Mouse (Mus musculus) bone marrow, adult 2 months (tissue): ENCODE measurements around the gene Slc25a13. TPM values are rescaled to one million over a fixed set of nuclear protein-coding genes. Genes with fewer than 3 reads are reported as not detected.

Experiments
- H3K27ac ChIP-seq: fragments of 200-500 bp; 2 replicates; pipeline ENCODE4 v1.5.1; 2012; ENCODE audit warnings: low read depth, mild to moderate bottlenecking, control low read depth, inconsistent platforms, low read length; ENCODE audit not compliant: control insufficient read depth, poor library complexity, insufficient read depth
- H3K4me1 ChIP-seq: fragments of 200-500 bp; 2 replicates; pipeline ENCODE4 v1.6.1; 2011; ENCODE audit warnings: low read length; ENCODE audit not compliant: control insufficient read depth, insufficient read depth
- H3K4me3 ChIP-seq: fragments of 200-500 bp; replicated peaks from 2 replicates; pipeline ENCODE3; 2011; ENCODE audit warnings: mild to moderate bottlenecking, low read depth, low read length, control low read depth; ENCODE audit not compliant: control insufficient read depth
- CTCF ChIP-seq: fragments of 200-500 bp; IDR thresholded peaks from 2 replicates; pipeline ENCODE4 v1.5.1; 2011; ENCODE audit warnings: low read length, control low read depth; ENCODE audit not compliant: control insufficient read depth, insufficient read depth
- POLR2A ChIP-seq: fragments of 200-500 bp; IDR thresholded peaks from 2 replicates; pipeline ENCODE4 v1.6.1; 2011; ENCODE audit warnings: low read depth, mild to moderate bottlenecking, control low read depth, low read length, borderline replicate concordance; ENCODE audit not compliant: control insufficient read depth
- WGBS: fragments of 180-500 bp; shearing (Covaris S2); methylation state at CpG from one replicate; pipeline ENCODE4 v1.1.7; 2018; 5-methylcytosine and 5-hydroxymethylcytosine counted together
- polyA plus RNA-seq: library from polyadenylated mRNA; stranded (reverse); fragments of >200 nt; gene quantifications from 2 replicates; pipeline ENCODE4 v1.2.4, GENCODE M21; 2011; ENCODE audit warnings: low replicate concordance; ENCODE audit not compliant: missing spikeins, insufficient read depth, insufficient read length

Slc25a13 gene
- polyA plus RNA-seq, 1 experiment, result 9.3 TPM

DNA sequence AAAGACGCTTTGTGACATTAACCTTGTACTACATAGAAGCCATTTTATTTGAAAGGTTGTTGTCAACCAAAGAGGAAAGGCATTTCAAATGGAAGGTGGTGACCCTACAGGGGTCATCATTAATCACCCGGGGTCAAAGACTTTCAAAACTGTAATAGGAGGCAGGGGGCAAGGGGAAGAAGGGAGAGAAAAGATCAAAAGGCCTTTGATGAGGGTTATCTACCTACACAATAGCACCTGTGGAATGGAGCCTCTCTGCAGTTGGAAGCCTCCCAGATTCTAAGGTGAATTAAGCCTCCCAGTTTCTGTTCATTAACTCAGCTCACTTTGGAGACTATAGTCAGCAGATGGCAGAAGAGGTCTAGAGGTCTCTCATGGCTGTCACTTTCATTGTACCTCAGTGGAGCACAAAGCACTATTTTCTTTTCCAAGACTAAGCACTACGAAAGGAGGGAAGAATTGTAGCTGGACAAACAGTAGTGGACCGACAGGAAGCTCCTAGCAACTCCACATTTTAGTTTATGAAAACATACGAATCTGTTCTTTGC is 109.5 kb downstream of the Slc25a13 start:
- 73% methylated on average over 5 of the region's 5 CpGs for WGBS
- no peak overlapping the region for H3K4me3 ChIP-seq
- H3K4me1 ChIP-seq, result no peaks in the 10 kb centered on the region
- no peak overlapping the region for H3K27ac ChIP-seq
- no peak for TF ChIP-seq CTCF
- no peak for TF ChIP-seq POLR2A

DNA sequence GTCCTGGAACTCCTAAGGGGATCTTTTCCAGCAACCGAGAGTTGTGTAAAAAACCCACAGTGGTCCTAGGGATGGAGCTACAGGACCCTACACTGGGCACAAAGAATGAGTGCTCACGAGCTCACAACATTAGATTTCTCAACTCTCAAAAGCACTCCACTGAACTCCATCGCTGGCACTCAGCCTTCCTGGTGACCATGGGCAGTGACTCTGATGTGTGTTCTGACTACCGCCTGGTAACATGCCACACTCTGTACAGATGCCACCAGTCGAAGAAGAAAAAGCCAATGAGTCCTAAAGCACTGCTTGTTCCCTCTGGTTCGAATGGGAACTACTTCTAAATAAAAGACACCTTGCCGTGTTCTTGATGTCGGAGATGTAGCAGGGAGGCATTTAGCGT is 111.4 kb downstream of the Slc25a13 start:
- TF ChIP-seq CTCF (no peak), POLR2A (no peak)
- no peak overlapping the region for H3K27ac ChIP-seq
- no peak overlapping the region for H3K4me3 ChIP-seq
- 87% methylated on average over 9 of the region's 9 CpGs for WGBS
- no peaks in the 10 kb centered on the region for H3K4me1 ChIP-seq

DNA sequence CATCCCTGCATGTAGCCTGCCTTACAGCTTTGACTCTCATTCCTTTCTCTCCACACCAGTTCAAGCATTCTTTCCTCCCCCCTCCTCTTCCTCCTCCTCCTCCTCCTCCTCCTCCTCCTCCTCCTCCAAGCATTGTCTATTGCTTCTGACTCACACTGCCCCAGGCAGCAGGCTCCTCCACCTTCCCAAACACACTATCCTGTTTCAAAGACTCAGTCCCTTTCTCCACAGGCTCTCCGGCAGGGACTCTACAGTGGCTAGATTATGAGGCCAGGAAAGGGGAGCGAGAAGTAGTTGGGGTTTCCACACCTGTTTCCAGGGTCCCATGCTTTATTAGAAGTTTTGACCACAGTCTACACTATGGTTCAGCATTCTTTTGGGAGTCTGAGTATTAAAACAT is 113.5 kb downstream of the Slc25a13 start:
- TF ChIP-seq CTCF (no peak), POLR2A (no peak)
- 84% methylated on average over 2 of the region's 2 CpGs for WGBS
- Histone ChIP-seq H3K4me3 (no peak overlapping the region), H3K27ac (no peak overlapping the region), H3K4me1 (no peaks in the 10 kb centered on the region)

DNA sequence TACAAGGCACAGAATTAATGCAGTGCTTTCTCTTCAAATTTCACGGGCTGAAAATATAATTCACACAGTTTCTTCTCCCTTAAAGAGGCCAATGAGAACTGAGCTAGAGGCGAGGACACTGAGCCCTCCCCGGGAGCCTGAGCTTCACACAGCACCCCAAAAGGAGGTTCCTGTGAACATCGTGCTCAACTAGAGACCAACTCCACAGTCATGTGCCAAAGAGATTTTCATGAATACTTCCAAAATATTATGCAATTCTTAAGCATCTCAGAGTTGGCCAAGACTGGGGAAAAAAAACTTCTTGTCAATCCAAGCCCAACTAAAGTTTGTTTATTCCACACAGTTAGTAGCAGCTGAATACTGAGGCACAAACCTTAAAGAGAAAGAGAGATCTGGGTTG is 115.4 kb downstream of the Slc25a13 start:
- H3K27ac ChIP-seq, result no peak overlapping the region
- WGBS, result 81% methylated on average over 4 of the region's 4 CpGs
- H3K4me1 ChIP-seq, result no peaks in the 10 kb centered on the region
- no peak overlapping the region for H3K4me3 ChIP-seq
- TF ChIP-seq CTCF (no peak), POLR2A (no peak)

DNA sequence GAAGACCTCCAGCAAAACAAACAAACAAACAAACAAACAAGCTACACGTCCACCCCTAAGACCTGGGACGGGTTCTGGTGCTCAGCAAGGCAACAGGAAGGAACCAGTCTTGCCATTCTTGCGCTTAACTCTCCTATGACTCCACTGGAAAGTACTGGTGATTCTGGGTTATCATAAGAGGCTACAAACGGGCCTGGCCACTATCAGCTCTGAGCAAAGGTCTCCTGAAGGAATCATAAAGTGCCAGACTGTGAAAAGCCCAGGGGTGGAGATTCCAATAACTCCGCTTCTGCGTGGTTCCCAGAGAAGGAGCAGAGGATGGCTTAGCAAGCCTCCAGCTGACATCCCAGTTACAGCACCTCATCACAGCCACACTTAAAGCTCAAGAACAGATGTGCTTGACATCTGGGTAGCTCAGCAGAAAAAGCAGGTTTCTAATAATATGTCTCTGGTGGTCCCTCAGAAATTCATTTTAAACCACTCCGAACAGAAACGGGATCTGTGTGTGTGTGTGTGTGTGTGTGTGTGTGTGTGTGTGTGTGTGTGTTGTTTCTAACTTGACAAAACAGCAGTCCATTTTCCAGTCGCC is 116.0 kb downstream of the Slc25a13 start:
- H3K27ac ChIP-seq, result no peak overlapping the region
- H3K4me3 ChIP-seq, result no peak overlapping the region
- H3K4me1 ChIP-seq, result no peaks in the 10 kb centered on the region
- 82% methylated on average over 9 of the region's 9 CpGs for WGBS
- TF ChIP-seq CTCF, result no peak
- no peak for TF ChIP-seq POLR2A

DNA sequence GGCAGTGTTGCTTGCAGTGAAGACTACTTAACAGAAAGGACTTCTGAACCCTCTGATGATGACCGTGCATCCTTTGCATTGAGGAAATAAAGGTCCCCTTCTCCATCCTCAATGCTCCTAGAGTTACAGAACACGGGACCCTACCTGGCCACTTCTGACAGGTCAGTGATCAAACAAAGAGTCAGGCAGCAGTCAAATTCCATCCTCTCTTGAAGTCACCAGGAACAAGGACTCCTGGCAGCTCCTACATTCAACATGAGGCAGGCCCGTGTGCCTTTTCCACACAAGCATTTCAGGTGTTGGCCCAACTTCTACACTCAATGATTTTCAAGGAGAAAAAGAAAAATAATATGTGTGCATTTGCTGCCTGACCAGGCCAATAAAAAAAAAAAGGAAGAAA is 123.0 kb downstream of the Slc25a13 start:
- WGBS, result 82% methylated on average over 3 of the region's 3 CpGs
- Histone ChIP-seq H3K4me3 (no peak overlapping the region), H3K27ac (no peak overlapping the region), H3K4me1 (no peaks in the 10 kb centered on the region)
- TF ChIP-seq POLR2A (no peak), CTCF (no peak)

DNA sequence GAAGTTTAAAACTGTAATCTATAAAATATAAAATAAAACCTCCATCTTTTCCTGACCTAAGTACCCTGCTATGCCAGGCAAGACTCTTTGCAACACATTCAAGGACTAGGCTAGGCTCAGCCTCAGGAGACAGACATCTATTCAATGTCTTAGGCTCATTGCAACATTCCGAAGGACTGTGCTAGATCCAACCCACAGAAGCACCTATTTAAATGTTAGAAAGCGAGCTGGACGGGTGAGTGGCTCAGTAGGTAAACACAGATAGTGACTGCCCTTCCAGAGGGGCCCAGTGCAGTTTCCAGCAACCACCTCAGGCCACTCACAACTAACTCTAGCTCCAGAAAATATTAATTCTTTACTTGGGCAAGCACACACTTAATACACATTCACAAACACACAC is 123.5 kb downstream of the Slc25a13 start:
- H3K4me3 ChIP-seq, result no peak overlapping the region
- WGBS, result 88% methylated on average over 3 of the region's 3 CpGs
- H3K27ac ChIP-seq, result no peak overlapping the region
- TF ChIP-seq POLR2A, result no peak
- TF ChIP-seq CTCF, result no peak
- no peaks in the 10 kb centered on the region for H3K4me1 ChIP-seq

DNA sequence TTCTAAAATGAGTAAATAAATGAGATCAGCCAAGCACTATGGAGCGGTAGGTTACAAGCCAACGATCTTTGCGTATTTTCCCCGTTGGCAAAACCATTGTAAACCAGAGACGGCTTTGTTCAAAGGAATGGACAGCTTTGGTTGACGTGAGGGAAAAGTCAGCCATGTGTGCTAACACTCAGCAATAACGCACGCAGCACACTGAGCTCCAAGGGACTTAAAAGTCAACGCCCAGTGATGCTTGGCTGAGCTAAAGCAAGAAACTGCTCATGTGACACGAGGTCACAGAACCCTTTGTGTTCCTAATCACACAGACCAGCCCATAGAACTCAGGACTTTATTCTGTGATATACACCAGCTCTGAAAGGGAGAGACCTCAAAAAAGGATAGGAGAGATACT is 124.5 kb downstream of the Slc25a13 start:
- Histone ChIP-seq H3K27ac (no peak overlapping the region), H3K4me3 (no peak overlapping the region), H3K4me1 (no peaks in the 10 kb centered on the region)
- TF ChIP-seq POLR2A, result no peak
- no peak for TF ChIP-seq CTCF
- 86% methylated on average over 10 of the region's 10 CpGs for WGBS

DNA sequence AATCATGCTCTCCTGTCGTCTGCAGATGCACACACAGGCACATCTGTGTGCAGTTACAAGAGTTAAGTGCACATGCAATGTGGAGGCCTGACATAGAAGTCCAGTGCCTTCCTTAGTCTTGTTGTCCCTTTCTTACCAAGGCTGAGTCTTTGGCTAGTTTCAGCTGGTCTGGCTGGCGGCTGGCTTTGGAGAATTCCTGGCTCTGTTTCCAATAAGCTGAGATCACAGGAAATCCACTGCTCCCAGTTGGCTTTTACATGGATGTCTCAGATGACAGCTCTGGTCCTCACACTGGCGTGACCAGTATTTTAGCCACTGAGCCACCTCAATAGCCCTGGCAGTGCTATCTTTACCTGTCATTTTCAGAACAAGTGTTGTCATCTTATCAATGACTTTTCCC is 126.0 kb downstream of the Slc25a13 start:
- Histone ChIP-seq H3K27ac (no peak overlapping the region), H3K4me1 (no peaks in the 10 kb centered on the region), H3K4me3 (no peak overlapping the region)
- no peak for TF ChIP-seq POLR2A
- TF ChIP-seq CTCF, result no peak
- 82% methylated on average over 3 of the region's 3 CpGs for WGBS

DNA sequence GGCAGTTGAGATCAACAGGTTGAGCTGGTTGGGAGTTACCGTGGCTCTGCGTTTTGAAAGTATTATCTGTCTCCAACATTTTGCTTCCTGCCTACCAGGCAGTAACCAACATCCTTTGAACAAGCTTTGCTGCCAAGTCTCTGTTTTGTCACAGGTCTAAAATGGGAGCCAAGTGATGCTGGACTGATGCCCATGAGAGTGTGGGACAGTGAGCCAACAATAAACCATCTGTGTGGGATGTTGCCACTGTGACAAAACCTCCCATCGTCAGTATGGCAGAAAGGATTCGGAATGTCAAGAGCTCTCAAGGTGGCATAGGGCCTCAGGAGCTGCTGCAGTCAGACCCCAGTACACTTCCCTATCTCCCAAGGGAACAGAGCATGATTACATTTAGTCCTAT is 128.8 kb downstream of the Slc25a13 start:
- WGBS, result 78% methylated on average over 4 of the region's 4 CpGs
- H3K4me3 ChIP-seq, result no peak overlapping the region
- no peaks in the 10 kb centered on the region for H3K4me1 ChIP-seq
- H3K27ac ChIP-seq, result no peak overlapping the region
- TF ChIP-seq CTCF (no peak), POLR2A (no peak)
